Mouse (Mus musculus) neural tube, embryonic 15.5 days (tissue): ENCODE data around the gene Cd19. TPM values are rescaled to one million over a fixed set of nuclear protein-coding genes. Genes with fewer than 3 reads are reported as not detected.

Source experiments
- ATAC-seq: fragments of 200-750 bp; cut with Nextera tagmentation; 2 replicates; pipeline ENCODE4 v1.8.0; 2017; ENCODE audit warnings: mild to moderate bottlenecking, moderate TSS enrichment, moderate library complexity; ENCODE audit not compliant: low FRiP score
- H3K27ac ChIP-seq: fragments of 300-500 bp; sonication (generic); replicated peaks from 2 replicates; pipeline ENCODE4 v1.5.1; 2015; ENCODE audit warnings: mild to moderate bottlenecking, inconsistent platforms
- H3K27me3 ChIP-seq: fragments of 300-500 bp; sonication (generic); replicated peaks from 2 replicates; pipeline ENCODE4 v1.6.1; 2015; ENCODE audit warnings: inconsistent platforms
- H3K36me3 ChIP-seq: fragments of 300-500 bp; sonication (generic); 2 replicates; pipeline ENCODE4 v1.6.1; 2015; ENCODE audit warnings: inconsistent platforms
- H3K4me1 ChIP-seq: fragments of 300-500 bp; sonication (generic); 2 replicates; pipeline ENCODE4 v1.6.1; 2015; ENCODE audit warnings: inconsistent platforms
- H3K4me2 ChIP-seq: fragments of 300-500 bp; sonication (generic); 2 replicates; pipeline ENCODE4 v1.6.1; 2015; ENCODE audit warnings: inconsistent platforms, mild to moderate bottlenecking, moderate library complexity
- H3K4me3 ChIP-seq: fragments of 300-500 bp; sonication (generic); replicated peaks from 2 replicates; pipeline ENCODE4 v1.5.1; 2015; ENCODE audit warnings: mild to moderate bottlenecking, inconsistent platforms
- H3K9ac ChIP-seq: fragments of 300-500 bp; sonication (generic); replicated peaks from 2 replicates; pipeline ENCODE4 v1.6.1; 2015; ENCODE audit warnings: mild to moderate bottlenecking, inconsistent platforms
- H3K9me3 ChIP-seq: fragments of 300-500 bp; sonication (generic); replicated peaks from 2 replicates; pipeline ENCODE4 v1.6.1; 2016; ENCODE audit warnings: inconsistent platforms
- WGBS: fragments of 180-500 bp; shearing (Covaris S2); methylation state at CpG from one replicate; pipeline ENCODE4 v1.1.7; 2015; ENCODE audit warnings: mixed read lengths; 5-methylcytosine and 5-hydroxymethylcytosine counted together
- polyA plus RNA-seq: library from polyadenylated mRNA; unstranded; fragments of >200 nt; fragmentation: Nextera tagmentation; extraction: Ambion mirVana; gene quantifications from 2 replicates; pipeline ENCODE4 v1.2.1, GENCODE M21; 2015

Cd19 gene
- polyA plus RNA-seq, 1 experiment from 2014 or later = 0.22 TPM

DNA sequence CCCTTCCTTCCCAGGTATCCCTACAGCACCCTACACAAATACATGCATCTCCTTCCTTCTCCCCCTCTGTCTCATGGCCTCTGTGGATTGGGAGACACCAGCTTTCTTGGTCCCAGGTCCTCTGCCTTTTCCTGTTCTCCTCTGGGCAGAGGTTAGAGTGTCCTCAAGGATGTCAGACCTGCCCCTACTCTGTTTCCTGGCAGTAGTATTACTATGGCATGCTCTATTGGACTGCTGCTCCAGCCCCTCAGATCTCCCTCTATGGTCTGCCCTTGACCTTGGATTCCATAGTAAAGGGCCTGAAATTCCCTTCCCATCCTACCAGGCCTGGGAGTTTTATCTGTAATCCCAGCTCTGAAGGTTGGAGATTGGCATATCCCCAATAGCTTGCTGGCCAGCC is 15.5 kb upstream of the Cd19 start:
- peaks cover 11% of the 10 kb centered on the region; the same call in 1 of the 2 replicates for H3K36me3 ChIP-seq
- no peaks in the 10 kb centered on the region for H3K27me3 ChIP-seq
- H3K4me2 ChIP-seq = peak overlapping the region; percentile 91
- H3K4me3 ChIP-seq = peak overlapping the region; percentile 79
- no peak overlapping the region for H3K27ac ChIP-seq
- peaks cover 25% of the 10 kb centered on the region for H3K4me1 ChIP-seq
- ATAC-seq = no peak
- H3K9me3 ChIP-seq = no peaks in the 10 kb centered on the region
- H3K9ac ChIP-seq = peak overlapping the region; percentile 87; the same call in 1 of the 2 replicates

DNA sequence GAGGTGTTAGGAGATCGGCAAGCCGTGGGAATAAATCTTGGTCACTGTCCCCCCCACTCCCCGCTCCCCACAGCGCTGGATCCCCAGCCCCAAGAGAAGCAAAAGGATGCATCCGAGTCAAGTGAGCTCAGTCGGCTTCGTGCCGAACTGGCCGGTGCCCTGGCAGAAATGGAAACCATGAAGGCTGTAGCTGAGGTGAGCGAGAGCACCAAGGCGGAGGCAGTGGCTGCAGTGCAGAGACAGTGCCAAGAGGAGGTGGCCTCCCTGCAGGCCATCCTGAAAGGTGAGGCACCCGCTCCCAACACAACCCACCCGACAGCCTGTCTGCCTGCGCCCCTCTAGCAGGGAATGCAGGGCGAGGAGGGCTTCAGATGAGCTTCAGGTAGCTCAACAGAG is 14.8 kb upstream of the Cd19 start:
- peaks cover 5% of the 10 kb centered on the region; the same call in 1 of the 2 replicates for H3K36me3 ChIP-seq
- peak overlapping the region; percentile 79 for H3K4me3 ChIP-seq
- ATAC-seq = peak; percentile 32
- peak overlapping the region; percentile 94 for H3K27ac ChIP-seq
- peak overlapping the region; percentile 91 for H3K4me2 ChIP-seq
- H3K27me3 ChIP-seq = no peaks in the 10 kb centered on the region
- WGBS = 27% methylated on average over 15 of the region's 15 CpGs
- H3K9me3 ChIP-seq = no peaks in the 10 kb centered on the region
- H3K9ac ChIP-seq = peak overlapping the region; percentile 87
- peaks cover 25% of the 10 kb centered on the region for H3K4me1 ChIP-seq

DNA sequence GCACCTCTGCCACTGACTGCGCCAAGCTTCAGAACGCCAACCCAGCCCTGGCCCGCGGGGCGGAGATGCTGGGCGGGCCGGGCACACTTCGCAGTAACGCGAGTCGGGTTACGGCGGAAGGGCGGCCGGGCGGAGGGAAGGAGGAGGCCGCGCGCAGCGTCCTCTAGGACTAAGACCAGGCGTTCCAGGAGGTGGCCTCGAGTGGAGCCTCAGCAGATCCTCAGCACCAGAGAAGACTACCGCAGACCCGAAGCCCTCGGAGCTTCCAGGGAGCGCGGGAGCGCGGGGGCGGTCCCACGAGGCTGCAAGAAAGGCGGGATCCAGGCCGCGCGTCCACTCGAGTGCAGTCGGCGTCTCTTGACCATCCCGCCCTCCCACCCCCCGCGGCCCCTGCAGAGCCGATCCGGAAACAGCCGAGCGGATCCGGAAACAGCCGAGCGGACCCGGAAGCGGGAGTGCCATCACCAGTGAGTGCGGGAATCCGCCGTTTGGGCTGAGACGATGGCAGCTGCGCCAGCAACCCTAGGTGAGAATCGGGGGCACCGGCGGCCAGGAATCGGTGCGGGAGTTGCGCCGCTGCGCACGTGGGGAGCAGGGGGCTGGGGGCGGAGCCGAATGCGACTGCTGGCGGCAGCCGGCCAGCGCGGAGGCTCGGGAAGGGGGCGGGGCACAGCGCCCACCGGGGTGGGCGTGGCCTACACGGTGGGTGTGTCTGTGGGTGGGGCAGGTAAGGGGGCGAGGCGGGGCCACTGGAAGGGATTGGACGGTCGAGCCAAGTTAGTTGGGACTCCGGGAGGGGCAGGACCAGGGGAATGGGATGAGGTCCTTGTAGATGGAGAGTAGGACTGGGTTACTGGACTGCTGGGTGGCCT is 14.2 kb upstream of the Cd19 start, which contains the start of gene Rabep2:
TSS of gene Rabep2 (plus strand) at position 129 of the 872 bp plus-strand sequence.
- H3K27ac ChIP-seq = peak within 1 kb of the TSS; percentile 94
- H3K9ac ChIP-seq = peak within 1 kb of the TSS; percentile 87
- H3K36me3 ChIP-seq = peaks cover 5% of the 10 kb centered on the region; the same call in 1 of the 2 replicates
- H3K4me2 ChIP-seq = peak within 1 kb of the TSS; percentile 91
- peak; percentile 94 for ATAC-seq
- WGBS = under 1% methylated on average over 82 of the region's 82 CpGs
- no peaks in the 10 kb centered on the region for H3K27me3 ChIP-seq
- H3K9me3 ChIP-seq = no peaks in the 10 kb centered on the region
- H3K4me1 ChIP-seq = peaks cover 25% of the 10 kb centered on the region
- peak within 1 kb of the TSS; percentile 79 for H3K4me3 ChIP-seq

DNA sequence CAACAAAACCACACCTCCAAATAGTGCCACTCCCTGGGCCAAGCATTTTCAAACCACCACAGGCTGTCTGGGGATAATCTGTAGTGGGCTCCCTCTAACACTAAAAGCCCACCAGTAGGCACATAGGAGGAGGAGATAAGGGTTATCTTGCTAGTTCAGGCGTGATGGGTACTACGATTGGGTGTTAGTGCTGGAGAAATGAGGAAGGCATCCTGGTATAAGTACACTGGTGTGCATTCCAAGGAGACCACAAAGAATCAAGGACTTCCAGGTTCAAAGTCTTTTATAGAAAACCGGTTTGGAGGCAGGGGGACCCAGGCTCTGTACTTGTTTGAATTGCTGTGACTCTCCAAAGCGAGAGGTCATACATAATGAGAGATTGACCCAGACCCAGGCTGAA is 13.5 kb upstream of the Cd19 start:
- H3K9me3 ChIP-seq = no peaks in the 10 kb centered on the region
- peak overlapping the region; percentile 79 for H3K4me3 ChIP-seq
- H3K27me3 ChIP-seq = no peaks in the 10 kb centered on the region
- peak overlapping the region; percentile 94 for H3K27ac ChIP-seq
- H3K36me3 ChIP-seq = peaks cover 5% of the 10 kb centered on the region; the same call in 1 of the 2 replicates
- ATAC-seq = peak; percentile 1; the same call in 1 of the 2 replicates
- peak overlapping the region; percentile 87 for H3K9ac ChIP-seq
- H3K4me1 ChIP-seq = peaks cover 25% of the 10 kb centered on the region
- peak overlapping the region; percentile 91 for H3K4me2 ChIP-seq
- whole genome bisulfite sequencing = 13% methylated on average over 4 of the region's 4 CpGs

DNA sequence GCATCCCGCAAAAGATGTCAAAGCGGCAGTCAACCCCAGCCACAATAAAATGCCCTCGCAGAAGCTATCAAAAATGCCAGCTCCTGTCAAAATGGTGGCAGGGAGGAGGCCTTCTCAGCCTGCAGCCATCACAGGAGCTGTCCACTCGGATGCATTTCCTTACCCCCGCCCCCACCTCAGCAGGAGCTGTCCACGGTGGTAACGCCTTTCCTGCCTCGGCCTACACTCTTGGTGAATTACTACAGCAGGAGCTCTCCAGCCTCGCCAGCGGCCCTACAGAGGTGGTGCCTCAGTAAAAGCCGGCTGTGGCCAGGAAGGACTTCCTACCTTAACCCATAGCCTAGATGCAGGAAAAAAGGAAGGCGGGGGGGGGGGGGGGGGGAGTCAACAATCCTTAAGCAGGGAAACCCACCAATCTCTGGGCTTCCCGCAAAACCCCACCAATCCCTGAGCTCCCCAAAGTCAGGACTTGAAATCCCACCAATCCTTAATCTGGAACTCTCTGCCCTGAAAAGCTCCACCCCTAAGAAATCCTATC is 12.7 kb upstream of the Cd19 start:
- Histone ChIP-seq H3K4me2 (no peak overlapping the region), H3K4me1 (peaks cover 25% of the 10 kb centered on the region)
- ATAC-seq = no peak

DNA sequence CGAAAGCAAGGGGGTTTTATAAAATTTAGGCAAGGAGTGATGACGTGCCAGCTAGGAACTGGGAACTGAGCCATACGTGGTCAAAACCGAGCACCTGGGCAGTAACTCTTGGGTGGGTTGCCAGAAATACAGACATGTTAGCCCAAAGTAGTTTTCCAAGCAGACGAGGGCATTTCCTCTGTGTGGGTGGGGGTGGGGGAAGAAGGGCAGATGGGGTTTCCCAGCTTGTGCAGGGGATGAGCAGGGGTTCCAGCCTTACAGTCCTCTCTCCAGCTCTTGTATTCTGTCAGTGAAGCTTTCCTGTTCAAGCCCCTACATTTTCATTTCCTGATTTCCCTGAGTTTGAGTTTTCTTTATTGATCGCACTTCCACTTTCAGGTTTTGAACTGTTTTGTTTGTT is 9.5 kb upstream of the Cd19 start:
- H3K4me1 ChIP-seq = peaks cover 14% of the 10 kb centered on the region
- no peak overlapping the region for H3K4me3 ChIP-seq
- H3K36me3 ChIP-seq = no peaks in the 10 kb centered on the region
- no peaks in the 10 kb centered on the region for H3K27me3 ChIP-seq
- H3K9ac ChIP-seq = no peak overlapping the region
- no peak overlapping the region for H3K4me2 ChIP-seq
- no peak overlapping the region for H3K27ac ChIP-seq
- ATAC-seq = no peak
- no peaks in the 10 kb centered on the region for H3K9me3 ChIP-seq
- WGBS = 85% methylated on average over 6 of the region's 6 CpGs

More for the DNA sequence above, 12.7 kb upstream of the Cd19 start:
- WGBS = 62% methylated on average over 12 of the region's 13 CpGs
- no peak overlapping the region for H3K9ac ChIP-seq
- H3K27me3 ChIP-seq = no peaks in the 10 kb centered on the region
- no peaks in the 10 kb centered on the region for H3K9me3 ChIP-seq
- H3K36me3 ChIP-seq = peaks cover 5% of the 10 kb centered on the region; the same call in 1 of the 2 replicates
- H3K4me3 ChIP-seq = 0 out of 2 replicates have a peak overlapping the region, but pooled peaks have one; percentile 79
- H3K27ac ChIP-seq = no peak overlapping the region

DNA sequence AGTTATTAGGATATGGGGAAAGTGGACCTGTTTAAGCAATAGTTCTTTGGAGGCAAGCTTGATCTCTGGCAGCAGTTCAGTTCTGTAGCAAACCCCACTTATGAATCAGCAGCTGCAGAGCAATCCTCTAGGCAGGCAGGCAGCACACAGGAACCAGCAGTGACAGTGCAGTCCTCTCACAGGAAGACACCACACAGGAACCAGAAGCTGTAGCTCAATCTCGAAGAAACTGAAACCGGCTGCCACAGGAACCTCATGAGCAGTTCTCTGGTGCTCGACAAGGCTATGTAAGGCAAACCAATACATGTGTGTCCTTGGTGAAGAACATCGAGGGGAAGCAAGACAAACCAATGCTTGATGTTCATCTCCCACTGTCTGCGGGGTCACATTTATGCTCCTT is 7.1 kb upstream of the Cd19 start:
- Histone ChIP-seq H3K4me2 (no peak overlapping the region), H3K27ac (no peak overlapping the region), H3K36me3 (no peaks in the 10 kb centered on the region), H3K4me3 (no peak overlapping the region), H3K27me3 (no peaks in the 10 kb centered on the region), H3K9me3 (no peaks in the 10 kb centered on the region), H3K9ac (no peak overlapping the region), H3K4me1 (no peaks in the 10 kb centered on the region)
- WGBS = 89% methylated on average over 5 of the region's 5 CpGs
- ATAC-seq = no peak

DNA sequence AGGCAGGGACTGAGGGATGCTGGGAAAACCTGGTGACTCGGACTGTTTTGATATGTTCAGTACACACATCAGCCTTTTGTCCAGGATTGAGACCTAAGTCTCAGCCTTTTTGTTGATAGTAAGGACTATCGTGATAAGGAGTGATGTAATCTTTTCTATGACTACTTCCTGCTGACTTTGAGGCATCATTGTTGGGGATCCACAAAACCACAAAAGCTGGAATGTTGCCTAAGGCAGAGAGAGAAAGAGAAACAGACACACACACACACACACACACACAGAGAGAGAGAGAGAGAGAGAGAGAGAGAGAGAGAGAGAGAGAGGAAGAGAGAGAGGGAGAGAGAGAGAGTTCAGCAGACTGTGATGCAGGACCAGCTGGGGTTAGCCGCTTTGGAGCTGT is 3.8 kb upstream of the Cd19 start:
- H3K9me3 ChIP-seq = no peaks in the 10 kb centered on the region
- H3K9ac ChIP-seq = no peak overlapping the region
- H3K27ac ChIP-seq = no peak overlapping the region
- H3K36me3 ChIP-seq = no peaks in the 10 kb centered on the region
- no peaks in the 10 kb centered on the region for H3K27me3 ChIP-seq
- WGBS = 59% methylated on average over 3 of the region's 3 CpGs
- no peaks in the 10 kb centered on the region for H3K4me1 ChIP-seq
- H3K4me3 ChIP-seq = no peak overlapping the region
- H3K4me2 ChIP-seq = no peak overlapping the region
- no peak for ATAC-seq

DNA sequence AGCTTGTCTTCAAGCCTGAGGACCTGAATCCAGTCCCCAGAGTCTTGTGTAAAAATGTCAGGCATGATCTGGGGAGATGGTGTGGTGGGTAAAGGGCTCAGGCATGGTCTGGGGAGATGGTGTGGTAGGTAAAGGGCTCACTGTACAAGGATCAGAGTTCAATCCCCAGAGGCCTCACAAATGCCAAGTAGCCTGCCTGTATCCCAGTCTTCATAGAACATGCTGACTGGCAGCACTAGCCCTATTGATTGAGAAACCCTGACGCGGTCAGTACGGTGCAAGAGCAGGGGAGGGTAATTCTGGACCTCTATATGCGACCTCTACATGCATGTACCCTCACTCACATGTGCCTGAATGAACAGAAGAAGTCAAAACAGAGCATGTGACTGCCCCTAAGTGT is 2.9 kb upstream of the Cd19 start:
- 84% methylated on average over 4 of the region's 4 CpGs for WGBS
- H3K9ac ChIP-seq = no peak overlapping the region
- ATAC-seq = no peak

DNA sequence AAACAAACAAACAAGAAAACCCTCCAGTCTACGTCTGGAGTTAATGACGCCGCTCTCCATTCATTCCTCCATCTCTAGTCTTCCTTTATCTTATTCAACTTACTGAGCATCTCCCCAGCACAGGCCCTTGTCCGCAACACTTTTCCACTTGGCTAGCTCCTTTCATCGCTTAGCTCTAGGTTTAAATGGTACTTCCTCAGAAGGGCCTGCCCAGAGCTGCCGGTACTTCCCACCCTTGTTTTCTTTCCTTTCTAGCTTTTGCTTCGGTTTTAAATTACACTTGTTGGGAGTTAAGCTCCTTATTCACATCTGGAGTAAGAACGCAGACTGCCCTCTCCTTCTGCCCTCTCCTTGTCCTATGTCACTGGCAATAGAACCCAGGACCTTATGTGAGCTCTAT is 2.4 kb upstream of the Cd19 start:
- no peak for ATAC-seq
- Histone ChIP-seq H3K4me3 (no peak overlapping the region), H3K9ac (no peak overlapping the region), H3K9me3 (no peaks in the 10 kb centered on the region), H3K36me3 (no peaks in the 10 kb centered on the region), H3K27ac (no peak overlapping the region), H3K4me1 (no peaks in the 10 kb centered on the region), H3K4me2 (no peak overlapping the region), H3K27me3 (no peaks in the 10 kb centered on the region)
- 28% methylated on average over 8 of the region's 8 CpGs for WGBS

More for the DNA sequence above, 2.9 kb upstream of the Cd19 start:
- Histone ChIP-seq H3K27me3 (no peaks in the 10 kb centered on the region), H3K36me3 (no peaks in the 10 kb centered on the region), H3K4me3 (no peak overlapping the region), H3K4me2 (no peak overlapping the region), H3K4me1 (no peaks in the 10 kb centered on the region), H3K9me3 (no peaks in the 10 kb centered on the region), H3K27ac (no peak overlapping the region)

DNA sequence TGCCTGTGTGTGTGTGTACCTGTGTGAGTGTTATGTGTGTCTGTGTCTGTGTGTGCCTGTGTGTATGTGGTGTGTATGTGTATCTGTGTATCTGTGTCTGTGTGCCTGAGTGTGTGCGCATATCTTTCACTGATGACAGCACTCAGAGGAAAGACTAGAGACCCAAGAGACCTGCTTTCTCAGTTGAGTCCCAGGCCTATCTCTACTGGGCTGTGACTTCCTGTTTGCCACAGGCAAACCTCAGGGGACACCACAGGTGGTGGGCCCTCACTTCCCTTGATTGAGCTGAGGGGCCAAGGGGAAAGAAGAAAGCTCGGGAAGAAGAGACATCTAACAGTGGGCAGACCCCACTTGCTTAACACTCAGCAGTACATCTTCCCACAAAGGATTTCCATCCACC is 1.9 kb upstream of the Cd19 start:
- no peaks in the 10 kb centered on the region for H3K36me3 ChIP-seq
- ATAC-seq = no peak

DNA sequence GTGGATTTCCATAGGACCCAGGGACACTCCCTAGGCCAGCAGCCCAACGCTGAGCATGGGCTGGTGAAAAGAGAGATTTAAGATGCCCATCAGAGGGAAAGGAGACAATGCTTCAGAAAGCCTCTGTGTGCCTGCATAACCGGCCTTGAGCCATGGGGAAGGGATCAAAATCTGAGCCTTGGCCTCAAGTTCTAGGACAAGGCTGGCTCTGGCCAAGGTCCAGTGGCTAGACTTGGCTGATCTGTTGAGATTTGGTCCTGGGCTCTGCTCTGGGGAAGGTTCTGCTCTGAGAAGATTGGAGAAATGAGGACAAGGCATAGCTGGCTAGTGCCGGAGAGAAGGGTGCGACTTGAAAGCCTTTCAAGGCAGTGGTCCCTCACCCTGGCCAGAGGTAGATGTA is 3.6 kb downstream of the Cd19 start:
- Histone ChIP-seq H3K4me2 (no peak overlapping the region), H3K27ac (no peak overlapping the region), H3K4me3 (no peak overlapping the region), H3K9ac (no peak overlapping the region), H3K36me3 (no peaks in the 10 kb centered on the region), H3K9me3 (no peaks in the 10 kb centered on the region), H3K4me1 (no peaks in the 10 kb centered on the region), H3K27me3 (no peaks in the 10 kb centered on the region)
- WGBS = 84% methylated on average over 4 of the region's 4 CpGs
- ATAC-seq = no peak

More for the DNA sequence above, 1.9 kb upstream of the Cd19 start:
- H3K27ac ChIP-seq = no peak overlapping the region
- 45% methylated on average over 2 of the region's 2 CpGs for WGBS
- no peaks in the 10 kb centered on the region for H3K4me1 ChIP-seq
- no peak overlapping the region for H3K4me2 ChIP-seq
- no peak overlapping the region for H3K4me3 ChIP-seq
- no peak overlapping the region for H3K9ac ChIP-seq
- no peaks in the 10 kb centered on the region for H3K27me3 ChIP-seq
- no peaks in the 10 kb centered on the region for H3K9me3 ChIP-seq
